Mouse (Mus musculus) limb, embryonic 11.5 days (tissue): ENCODE measurements around the gene Ccdc155. TPM values are rescaled to one million over a fixed set of nuclear protein-coding genes. Genes with fewer than 3 reads are reported as not detected.

ENCODE experiments used
- microRNA-seq: library from miRNA; unstranded; fragments of <30 nt; microRNA quantifications from one replicate; pipeline ENCODE4, GENCODE M21; 2016
- polyA plus RNA-seq: library from polyadenylated mRNA; unstranded; fragments of >200 nt; fragmentation: Nextera tagmentation; extraction: Ambion mirVana; gene quantifications from 2 replicates; pipeline ENCODE4 v1.2.1, GENCODE M21; 2014

Ccdc155 gene
- polyA plus RNA-seq, 1 experiment from 2014 or later: 0.41 TPM

Small RNA genes lying within 50 kb of the gene (microRNA-seq; reads per million reads assigned to microRNA genes)
- not detected for gene Mir7055

Other genes with a start within 250 kb of the Ccdc155 start
- 17.5 and 22.1 TPM in 2 replicates for gene Cpt1c, start 230.0 kb downstream of the Ccdc155 start, polyA plus RNA-seq
- 332 and 334 TPM in 2 replicates for gene Prmt1, start 218.3 kb downstream of the Ccdc155 start, polyA plus RNA-seq
- gene Irf3, start 207.2 kb downstream of the Ccdc155 start, polyA plus RNA-seq: 73.9 and 83.5 TPM in 2 replicates
- 91.7 and 91.9 TPM in 2 replicates for gene Bcl2l12, start 206.2 kb downstream of the Ccdc155 start, polyA plus RNA-seq
- gene Scaf1, start 188.5 kb downstream of the Ccdc155 start, polyA plus RNA-seq: 52.0 and 60.3 TPM in 2 replicates
- 20.8 and 21.0 TPM in 2 replicates for gene Rras, start 186.9 kb downstream of the Ccdc155 start, polyA plus RNA-seq
- gene Prr12, start 152.0 kb downstream of the Ccdc155 start, polyA plus RNA-seq: 18.5 and 20.0 TPM in 2 replicates
- gene Nosip, start 142.5 kb downstream of the Ccdc155 start, polyA plus RNA-seq: 70.2 and 73.9 TPM in 2 replicates
- 22.1 and 24.6 TPM in 2 replicates for gene Prrg2, start 142.2 kb downstream of the Ccdc155 start, polyA plus RNA-seq
- 220 and 245 TPM in 2 replicates for gene Rcn3, start 112.7 kb downstream of the Ccdc155 start, polyA plus RNA-seq
- gene Fcgrt, start 101.0 kb downstream of the Ccdc155 start, polyA plus RNA-seq: 8.0 and 9.8 TPM in 2 replicates
- gene Rps11, start 80.5 kb downstream of the Ccdc155 start, polyA plus RNA-seq: 1,759 and 1,785 TPM in 2 replicates
- gene Rpl13a, start 76.1 kb downstream of the Ccdc155 start, polyA plus RNA-seq: 1,469 and 1,490 TPM in 2 replicates
- gene Gm45713, start 68.7 kb downstream of the Ccdc155 start, polyA plus RNA-seq: 0.45 TPM in 1 of 2 replicates, not detected in the other
- gene Flt3l, start 68.5 kb downstream of the Ccdc155 start, polyA plus RNA-seq: 0.33 and 0.44 TPM in 2 replicates
- gene Pih1d1, start 50.6 kb downstream of the Ccdc155 start, polyA plus RNA-seq: 106 and 108 TPM in 2 replicates
- 37.2 and 38.7 TPM in 2 replicates for gene Aldh16a1, start 50.3 kb downstream of the Ccdc155 start, polyA plus RNA-seq
- 0.11 TPM in 1 of 2 replicates, not detected in the other for gene Slc17a7, start 40.9 kb downstream of the Ccdc155 start, polyA plus RNA-seq
- not detected in 2 replicates for gene Gfy, start 25.3 kb downstream of the Ccdc155 start, polyA plus RNA-seq
- not detected in 2 replicates for gene Pth2, start 23.9 kb downstream of the Ccdc155 start, polyA plus RNA-seq
- 0.51 and 0.60 TPM in 2 replicates for gene Dkkl1, start 7.3 kb upstream of the Ccdc155 start, polyA plus RNA-seq
- 378 and 385 TPM in 2 replicates for gene Tead2, start 10.9 kb upstream of the Ccdc155 start, polyA plus RNA-seq
- 0.82 and 1.6 TPM in 2 replicates for gene Cd37, start 34.2 kb upstream of the Ccdc155 start, polyA plus RNA-seq
- 0.20 and 0.36 TPM in 2 replicates for gene Slc6a16, start 36.2 kb upstream of the Ccdc155 start, polyA plus RNA-seq
- not detected in 2 replicates for gene Slc6a21, start 72.6 kb upstream of the Ccdc155 start, polyA plus RNA-seq
- 6.7 and 8.9 TPM in 2 replicates for gene Trpm4, start 128.9 kb upstream of the Ccdc155 start, polyA plus RNA-seq
- 0.52 and 0.83 TPM in 2 replicates for gene Hrc, start 130.4 kb upstream of the Ccdc155 start, polyA plus RNA-seq
- 5.4 and 6.1 TPM in 2 replicates for gene Ppfia3, start 162.1 kb upstream of the Ccdc155 start, polyA plus RNA-seq
- gene Lin7b, start 165.7 kb upstream of the Ccdc155 start, polyA plus RNA-seq: 0.43 and 0.89 TPM in 2 replicates
- gene Snrnp70, start 190.8 kb upstream of the Ccdc155 start, polyA plus RNA-seq: 87.5 and 93.0 TPM in 2 replicates
- gene Kcna7, start 200.8 kb upstream of the Ccdc155 start, polyA plus RNA-seq: not detected in 2 replicates
- gene Ntf5, start 208.8 kb upstream of the Ccdc155 start, polyA plus RNA-seq: 3.8 and 4.1 TPM in 2 replicates
- not detected in 2 replicates for gene Lhb, start 215.9 kb upstream of the Ccdc155 start, polyA plus RNA-seq
- gene Gys1, start 230.0 kb upstream of the Ccdc155 start, polyA plus RNA-seq: 39.1 and 41.8 TPM in 2 replicates
- 184 and 187 TPM in 2 replicates for gene Ruvbl2, start 233.2 kb upstream of the Ccdc155 start, polyA plus RNA-seq